ENCODE assay signal across 10 mouse cellular contexts in genomic region chr8:111738867-111739266, GRCm38 (mm10). TPM values are rescaled to one million over a fixed set of nuclear protein-coding genes. Genes with fewer than 3 reads are reported as not detected.
DNase-seq lines count a peak whose midpoint lies in the region; ATAC-seq lines count a peak whose summit lies in the region.
"Had no signal": no experiment of that assay in that cellular context is flagged by ENCODE, and none has a peak within 500 bp of the region (broad histone marks: within the 10 kb centered on the region; RNA-seq: fewer than 3 reads in every experiment).

No protein-coding gene starts in this region.

- no peak overlapping the region for H3K4me3 ChIP-seq in heart, embryonic 15.5 days
- H3K4me3 ChIP-seq in kidney, embryonic 16.5 days (ENCODE audit: low read length), result no peak overlapping the region
- H3K4me3 ChIP-seq: embryonic facial prominence, embryonic 15.5 days had no signal

- H3K4me2 ChIP-seq in heart, embryonic 15.5 days, result no peak overlapping the region
- no peak overlapping the region for H3K4me2 ChIP-seq in kidney, embryonic 16.5 days (replicated peaks; ENCODE audit: low read depth, low read length)
- H3K4me2 ChIP-seq: embryonic facial prominence, embryonic 15.5 days had no signal

- H3K9me3 ChIP-seq in heart, embryonic 15.5 days (replicated peaks), result no peaks in the 10 kb centered on the region
- H3K9me3 ChIP-seq in kidney, embryonic 16.5 days (ENCODE audit: low read length), result no peaks in the 10 kb centered on the region
- H3K9me3 ChIP-seq: embryonic facial prominence, embryonic 15.5 days had no signal

- no peak for DNase-seq in heart, adult 9 months (ENCODE audit: low spot score in 2 of 2)
- peak; percentile 37 for DNase-seq in testis, postnatal 10 days (ENCODE audit: low spot score)
- no peak for DNase-seq in testis, postnatal 14 days (ENCODE audit: low spot score)
- no peak for DNase-seq in thymus, postnatal 36 days
- DNase-seq in thymus, postnatal 0 days (ENCODE audit: low spot score), result no peak
- DNase-seq: cerebellum, adult 11 months had no signal

- peaks cover 82% of the 10 kb centered on the region for H3K4me1 ChIP-seq in heart, embryonic 15.5 days (replicated peaks)
- H3K4me1 ChIP-seq in kidney, embryonic 16.5 days (ENCODE audit: insufficient read depth, low read length), result peaks cover 79% of the 10 kb centered on the region

- no peak for ATAC-seq in heart, embryonic 15.5 days (replicated peaks; ENCODE audit: insufficient number of reproducible peaks, insufficient read depth, low FRiP score, low read depth)
- ATAC-seq in kidney, embryonic 16.5 days (ENCODE audit: low FRiP score, low TSS enrichment), result no peak

- WGBS in heart, embryonic 15.5 days, result 60% methylated on average over 6 of the region's 6 CpGs
- 57% methylated on average over 6 of the region's 6 CpGs for WGBS in kidney, embryonic 16.5 days

- no peaks in the 10 kb centered on the region for H3K27me3 ChIP-seq in heart, embryonic 15.5 days
- no peaks in the 10 kb centered on the region for H3K27me3 ChIP-seq in kidney, embryonic 16.5 days (ENCODE audit: insufficient read depth, low read length)
- H3K27me3 ChIP-seq: embryonic facial prominence, embryonic 15.5 days had no signal

- no peaks in the 10 kb centered on the region for H3K36me3 ChIP-seq in heart, embryonic 15.5 days
- no peaks in the 10 kb centered on the region for H3K36me3 ChIP-seq in kidney, embryonic 16.5 days (ENCODE audit: insufficient read depth, low read length)
- H3K36me3 ChIP-seq: embryonic facial prominence, embryonic 15.5 days had no signal

- H3K9ac ChIP-seq in heart, embryonic 15.5 days, result 0 out of 2 replicates have a peak overlapping the region, but pooled peaks have one; percentile 1
- H3K9ac ChIP-seq in kidney, embryonic 16.5 days (replicated peaks; ENCODE audit: low read length), result peak overlapping the region; percentile 23
- H3K9ac ChIP-seq: embryonic facial prominence, embryonic 15.5 days had no signal

- peak overlapping the region; percentile 6; the same call in 1 of the 2 replicates for H3K27ac ChIP-seq in heart, embryonic 15.5 days
- H3K27ac ChIP-seq in kidney, embryonic 16.5 days (ENCODE audit: low read length), result peak overlapping the region; percentile 54

RNA-seq across cellular contexts. Expression of gene Bcar1, which starts 4.7 kb away (rescaled TPM):
- polyA plus RNA-seq in heart, embryonic 15.5 days (2015; fragmentation: Nextera tagmentation; extraction: Ambion mirVana), result 40.1 and 45.3 TPM in 2 replicates
- polyA plus RNA-seq in kidney, embryonic 16.5 days (2015; fragmentation: Nextera tagmentation; extraction: Ambion mirVana), result 49.6 and 60.1 TPM in 2 replicates
- polyA plus RNA-seq in thymus, postnatal 0 days (2015; fragmentation: Nextera tagmentation; extraction: Ambion mirVana), result 4.1 TPM in 2 replicates

RNA-seq across cellular contexts. Expression of gene Ctrb1, which starts 48.1 kb away (rescaled TPM):
- polyA plus RNA-seq in heart, embryonic 15.5 days (2015; fragmentation: Nextera tagmentation; extraction: Ambion mirVana), result 0.43 and 2.9 TPM in 2 replicates
- 0.35 TPM in 1 of 2 replicates, not detected in the other for polyA plus RNA-seq in kidney, embryonic 16.5 days (2015; fragmentation: Nextera tagmentation; extraction: Ambion mirVana)
- 1.1 TPM in 2 replicates for polyA plus RNA-seq in thymus, postnatal 0 days (2015; fragmentation: Nextera tagmentation; extraction: Ambion mirVana)
- polyA plus RNA-seq: limb, embryonic 11.5 days had no signal
